Mouse (Mus musculus) kidney, adult 2 months (tissue): ENCODE measurements at regions not wholly inside any gene's neighbourhood (a gene's known extent, or its start where the extent isn't known, plus 50 kb on each side); places are given as distances from the start of the nearest gene placed in this dataset.

Experiments
- DNase-seq: peaks from one replicate; pipeline ENCODE4 v3.0.0; 2021
- H3K27ac ChIP-seq: fragments of 200-500 bp; 2 replicates; pipeline ENCODE4 v1.5.1; 2012; ENCODE audit warnings: low read depth, low read length, control low read depth, inconsistent platforms; ENCODE audit not compliant: insufficient read depth
- H3K27me3 ChIP-seq: fragments of 200-500 bp; replicated peaks from 2 replicates; pipeline ENCODE4 v1.6.1; 2012; ENCODE audit warnings: mild to moderate bottlenecking, moderate library complexity, low read length, inconsistent platforms; ENCODE audit not compliant: control insufficient read depth, insufficient read depth
- H3K36me3 ChIP-seq: fragments of 200-500 bp; 2 replicates; pipeline ENCODE4 v1.6.1; 2012; ENCODE audit warnings: mild to moderate bottlenecking, moderate library complexity, low read length, inconsistent platforms; ENCODE audit not compliant: control insufficient read depth, insufficient read depth
- H3K4me1 ChIP-seq: fragments of 200-500 bp; 2 replicates; pipeline ENCODE4 v1.6.1; 2011; ENCODE audit warnings: low read length; ENCODE audit not compliant: control insufficient read depth, insufficient read depth
- H3K4me3 ChIP-seq: fragments of 200-500 bp; 2 replicates; pipeline ENCODE4 v1.5.1; 2011; ENCODE audit warnings: mild to moderate bottlenecking, low read depth, low read length, control low read depth; ENCODE audit not compliant: insufficient read depth
- CTCF ChIP-seq: fragments of 200-500 bp; conservative IDR thresholded peaks from 2 replicates; pipeline ENCODE4 v1.5.1; 2011; ENCODE audit warnings: low read depth, mild to moderate bottlenecking, control low read depth, low read length, moderate library complexity, mixed read lengths; ENCODE audit not compliant: insufficient read depth, insufficient read length
- POLR2A ChIP-seq: fragments of 200-500 bp; IDR thresholded peaks from one replicate; pipeline ENCODE4 v1.6.1; 2011; ENCODE audit warnings: low read depth, low read length, control low read depth
- WGBS: fragments of 180-500 bp; shearing (Covaris S2); methylation state at CpG from one replicate; pipeline ENCODE4 v1.1.7; 2018; 5-methylcytosine and 5-hydroxymethylcytosine counted together

GRCm38 (mm10) chr1:42417815-42418214 is 277.8 kb upstream of the Pou3f3 start:
- H3K4me3 ChIP-seq, result no peak overlapping the region
- no peak overlapping the region for H3K27ac ChIP-seq
- H3K36me3 ChIP-seq, result no peaks in the 10 kb centered on the region
- no peak for DNase-seq
- H3K4me1 ChIP-seq, result no peaks in the 10 kb centered on the region; the same call in 1 of the 2 replicates
- 59% methylated on average over 4 of the region's 4 CpGs for WGBS
- no peak for TF ChIP-seq POLR2A
- TF ChIP-seq CTCF, result no peak
- H3K27me3 ChIP-seq, result no peaks in the 10 kb centered on the region

GRCm38 (mm10) chr1:42418233-42418632 is 277.3 kb upstream of the Pou3f3 start:
- 56% methylated on average over 1 of the region's 1 CpGs for WGBS
- TF ChIP-seq POLR2A (no peak), CTCF (no peak)
- no peak for DNase-seq
- Histone ChIP-seq H3K36me3 (no peaks in the 10 kb centered on the region), H3K4me3 (no peak overlapping the region), H3K27ac (no peak overlapping the region), H3K27me3 (no peaks in the 10 kb centered on the region), H3K4me1 (no peaks in the 10 kb centered on the region; the same call in 1 of the 2 replicates)

GRCm38 (mm10) chr1:42436366-42436998 is 259.1 kb upstream of the Pou3f3 start:
- 0 out of 2 replicates have a peak, but pooled peaks cover 3% of the 10 kb centered on the region for H3K4me1 ChIP-seq
- no peak for DNase-seq
- no peaks in the 10 kb centered on the region for H3K27me3 ChIP-seq
- no peak for TF ChIP-seq CTCF
- TF ChIP-seq POLR2A, result no peak
- H3K36me3 ChIP-seq, result no peaks in the 10 kb centered on the region
- H3K27ac ChIP-seq, result no peak overlapping the region
- WGBS, result 72% methylated on average over 8 of the region's 8 CpGs
- H3K4me3 ChIP-seq, result no peak overlapping the region

- H3K36me3 ChIP-seq, result no peaks in the 10 kb centered on the region
- no peak for TF ChIP-seq CTCF
- TF ChIP-seq POLR2A, result no peak
- H3K27ac ChIP-seq, result no peak overlapping the region
- peaks cover 6% of the 10 kb centered on the region; the same call in 1 of the 2 replicates for H3K4me1 ChIP-seq
- H3K27me3 ChIP-seq, result no peaks in the 10 kb centered on the region
- H3K4me3 ChIP-seq, result no peak overlapping the region
- peak; percentile 87 for DNase-seq
- WGBS, result 52% methylated on average over 3 of the region's 3 CpGs
Measured at GRCm38 (mm10) chr1:42468365-42468764, 227.2 kb upstream of the Pou3f3 start.

- H3K4me1 ChIP-seq, result peaks cover 6% of the 10 kb centered on the region; the same call in 1 of the 2 replicates
- no peaks in the 10 kb centered on the region for H3K36me3 ChIP-seq
- 85% methylated on average over 10 of the region's 10 CpGs for WGBS
- no peaks in the 10 kb centered on the region for H3K27me3 ChIP-seq
- no peak overlapping the region for H3K27ac ChIP-seq
- TF ChIP-seq POLR2A, result no peak
- no peak for TF ChIP-seq CTCF
- DNase-seq, result no peak
- H3K4me3 ChIP-seq, result no peak overlapping the region
Measured at GRCm38 (mm10) chr1:42471846-42472494, 223.6 kb upstream of the Pou3f3 start.

- Histone ChIP-seq H3K27ac (no peak overlapping the region), H3K4me3 (no peak overlapping the region), H3K4me1 (peaks cover 6% of the 10 kb centered on the region; the same call in 1 of the 2 replicates), H3K27me3 (no peaks in the 10 kb centered on the region), H3K36me3 (no peaks in the 10 kb centered on the region)
- 33% methylated on average over 13 of the region's 13 CpGs for WGBS
- TF ChIP-seq CTCF (no peak), POLR2A (no peak)
- peak; percentile 18 for DNase-seq
Measured at GRCm38 (mm10) chr1:42472495-42473230, 222.9 kb upstream of the Pou3f3 start.

GRCm38 (mm10) chr1:42474197-42474596 is 221.4 kb upstream of the Pou3f3 start:
- Histone ChIP-seq H3K27ac (no peak overlapping the region), H3K27me3 (no peaks in the 10 kb centered on the region), H3K4me1 (no peaks in the 10 kb centered on the region), H3K36me3 (no peaks in the 10 kb centered on the region), H3K4me3 (no peak overlapping the region)
- TF ChIP-seq CTCF, result no peak
- no peak for TF ChIP-seq POLR2A
- no peak for DNase-seq
- WGBS, result 80% methylated on average over 8 of the region's 8 CpGs
